Mouse (Mus musculus): ENCODE results near the gene Trappc2l.

DNA sequence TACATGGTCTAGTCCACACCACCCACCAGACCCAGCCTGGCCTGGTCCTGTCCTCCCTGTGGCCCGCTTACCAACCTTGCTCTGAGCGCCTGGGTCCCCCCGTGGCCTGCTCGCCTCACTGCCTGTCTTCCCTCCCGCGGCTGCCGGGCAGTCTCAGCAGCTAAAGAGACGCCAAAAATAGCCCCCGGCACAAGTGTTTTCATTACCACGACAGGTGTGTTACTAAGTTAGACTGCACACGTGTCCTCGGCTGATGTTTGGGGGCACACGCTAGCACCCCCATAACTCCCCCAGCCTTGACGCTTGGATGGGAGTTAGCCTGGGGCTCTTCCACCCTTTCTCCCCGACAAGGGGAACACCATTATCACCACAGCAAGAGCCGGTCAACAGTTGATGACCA, 34.9 kb downstream of the Trappc2l start:
- TF ChIP-seq CTCF (IDR thresholded peaks at IDR 0.05; ENCODE audit: control insufficient read depth, insufficient read depth, insufficient read length) (no peak), MYOD1 (IDR thresholded peaks at IDR 0.05; ENCODE audit: control insufficient read depth, insufficient read length, low read depth) (no peak), USF1 (IDR thresholded peaks at IDR 0.05; ENCODE audit: low read depth) (no peak), CEBPB (IDR thresholded peaks at IDR 0.05; ENCODE audit: low read depth) (no peak), MYOG (IDR thresholded peaks at IDR 0.05; ENCODE audit: control insufficient read depth, extremely low read depth, insufficient read length) (no peak), MAX (IDR thresholded peaks at IDR 0.05) (no peak), FOSL1 (IDR thresholded peaks at IDR 0.05; ENCODE audit: insufficient read depth, low read length, poor library complexity, severe bottlenecking) (no peak)

Data from C2C12 (cell line).